Mouse (Mus musculus) midbrain, embryonic 12.5 days (tissue): Measurements from ENCODE around the gene Hsd11b2. TPM values are rescaled to one million over a fixed set of nuclear protein-coding genes. Genes with fewer than 3 reads are reported as not detected.

Source experiments
- ATAC-seq: fragments of 200-750 bp; cut with Nextera tagmentation; 2 replicates; pipeline ENCODE4 v1.8.0; 2017; ENCODE audit warnings: low read depth, moderate TSS enrichment, moderate library complexity; ENCODE audit not compliant: low FRiP score
- H3K27ac ChIP-seq: fragments of 300-500 bp; sonication (generic); replicated peaks from 2 replicates; pipeline ENCODE4 v1.5.1; 2016; ENCODE audit warnings: mild to moderate bottlenecking
- H3K27me3 ChIP-seq: fragments of 300-500 bp; sonication (generic); 2 replicates; pipeline ENCODE4 v1.6.1; 2016; ENCODE audit warnings: mild to moderate bottlenecking
- H3K36me3 ChIP-seq: fragments of 300-500 bp; sonication (generic); 2 replicates; pipeline ENCODE4 v1.6.1; 2016
- H3K4me1 ChIP-seq: fragments of 300-500 bp; sonication (generic); 2 replicates; pipeline ENCODE4 v1.6.1; 2016
- H3K4me2 ChIP-seq: fragments of 300-500 bp; sonication (generic); replicated peaks from 2 replicates; pipeline ENCODE4 v1.6.1; 2016; ENCODE audit warnings: mild to moderate bottlenecking, moderate library complexity
- H3K4me3 ChIP-seq: fragments of 300-500 bp; sonication (generic); 2 replicates; pipeline ENCODE4 v1.5.1; 2016; ENCODE audit warnings: mild to moderate bottlenecking
- H3K9ac ChIP-seq: fragments of 300-500 bp; sonication (generic); replicated peaks from 2 replicates; pipeline ENCODE4 v1.6.1; 2016; ENCODE audit warnings: mild to moderate bottlenecking, moderate library complexity
- H3K9me3 ChIP-seq: fragments of 300-500 bp; sonication (generic); 2 replicates; pipeline ENCODE4 v1.6.1; 2016; ENCODE audit warnings: mild to moderate bottlenecking
- WGBS: fragments of 180-500 bp; shearing (Covaris S2); methylation state at CpG from one replicate; pipeline ENCODE4 v1.1.7; 2016; 5-methylcytosine and 5-hydroxymethylcytosine counted together
- polyA plus RNA-seq: library from polyadenylated mRNA; unstranded; fragments of >200 nt; fragmentation: Nextera tagmentation; extraction: Ambion mirVana; gene quantifications from 2 replicates; pipeline ENCODE4 v1.2.1, GENCODE M21; 2016

Gene Hsd11b2
- polyA plus RNA-seq, 1 experiment from 2014 or later: 20.1 TPM

DNA sequence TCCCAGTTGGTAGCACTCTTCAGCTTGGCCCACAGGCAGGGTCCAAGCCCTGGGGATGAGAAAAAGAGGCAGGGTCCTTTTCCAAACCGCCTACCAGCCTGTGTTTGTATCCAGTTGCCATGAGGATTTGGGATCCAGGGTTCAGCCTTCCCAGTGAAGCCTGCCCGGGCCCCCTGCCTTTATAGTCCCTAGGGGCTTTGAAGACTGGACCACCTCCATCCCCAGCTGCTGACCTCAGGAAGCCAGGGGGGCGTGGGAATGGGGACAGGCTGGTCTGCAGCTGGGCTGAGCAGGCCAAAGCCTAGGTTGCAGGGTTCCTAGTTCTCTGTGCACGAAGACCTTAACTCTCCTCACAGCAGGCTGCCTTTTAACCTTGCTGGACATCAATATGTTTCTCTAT lies 43.3 kb upstream of the Hsd11b2 start:
- H3K27ac ChIP-seq: no peak overlapping the region
- no peak overlapping the region for H3K4me3 ChIP-seq
- no peak overlapping the region for H3K9ac ChIP-seq
- 0 out of 2 replicates have a peak, but pooled peaks cover 3% of the 10 kb centered on the region for H3K36me3 ChIP-seq
- 45% methylated on average over 4 of the region's 4 CpGs for WGBS
- H3K27me3 ChIP-seq: peaks cover 34% of the 10 kb centered on the region
- H3K9me3 ChIP-seq: no peaks in the 10 kb centered on the region
- H3K4me1 ChIP-seq: peaks cover 46% of the 10 kb centered on the region
- no peak for ATAC-seq
- H3K4me2 ChIP-seq: no peak overlapping the region

DNA sequence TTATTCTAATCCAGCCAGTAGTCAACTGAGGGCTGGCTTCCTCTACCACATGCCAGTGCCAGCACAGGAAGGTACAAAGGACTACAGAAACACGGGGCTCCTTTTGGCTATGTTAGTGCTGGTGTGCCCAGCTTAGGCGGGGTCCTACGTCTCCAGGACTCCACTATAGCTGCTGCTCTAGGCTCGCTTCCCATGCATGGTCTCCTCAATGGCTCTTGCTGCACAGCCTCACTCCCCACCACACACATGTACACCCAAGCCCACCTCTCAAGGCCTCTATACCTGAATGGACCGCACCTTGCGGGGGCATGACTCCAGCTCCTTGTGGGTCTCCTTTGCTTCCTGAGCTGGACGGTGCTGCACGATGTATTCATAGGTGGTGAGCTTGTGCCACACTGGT lies 42.8 kb upstream of the Hsd11b2 start:
- Histone ChIP-seq H3K4me2 (no peak overlapping the region), H3K27ac (no peak overlapping the region), H3K27me3 (peaks cover 34% of the 10 kb centered on the region), H3K9ac (no peak overlapping the region), H3K36me3 (0 out of 2 replicates have a peak, but pooled peaks cover 3% of the 10 kb centered on the region), H3K4me1 (peaks cover 41% of the 10 kb centered on the region), H3K4me3 (no peak overlapping the region), H3K9me3 (no peaks in the 10 kb centered on the region)
- no peak for ATAC-seq
- WGBS: 91% methylated on average over 8 of the region's 8 CpGs

DNA sequence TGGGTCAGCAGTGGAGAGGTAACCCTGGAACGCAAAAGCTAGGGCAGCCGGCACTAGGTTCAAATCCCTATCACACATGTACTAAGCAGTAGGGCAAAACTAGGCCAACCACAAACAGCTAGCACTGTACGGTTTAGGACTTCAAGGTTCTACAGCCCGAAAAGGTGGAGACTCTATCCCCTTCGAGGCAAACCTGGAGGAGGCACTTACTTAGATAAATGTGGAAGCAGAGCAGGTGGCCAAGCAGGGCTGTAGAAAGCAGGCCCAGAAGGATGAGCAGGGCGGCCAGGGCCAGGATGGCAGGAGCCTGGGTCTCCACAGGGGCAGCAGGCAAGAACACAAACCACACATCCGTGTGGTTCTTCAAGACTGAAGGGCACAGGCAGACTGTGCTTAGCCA lies 42.4 kb upstream of the Hsd11b2 start:
- 94% methylated on average over 7 of the region's 7 CpGs for WGBS

DNA sequence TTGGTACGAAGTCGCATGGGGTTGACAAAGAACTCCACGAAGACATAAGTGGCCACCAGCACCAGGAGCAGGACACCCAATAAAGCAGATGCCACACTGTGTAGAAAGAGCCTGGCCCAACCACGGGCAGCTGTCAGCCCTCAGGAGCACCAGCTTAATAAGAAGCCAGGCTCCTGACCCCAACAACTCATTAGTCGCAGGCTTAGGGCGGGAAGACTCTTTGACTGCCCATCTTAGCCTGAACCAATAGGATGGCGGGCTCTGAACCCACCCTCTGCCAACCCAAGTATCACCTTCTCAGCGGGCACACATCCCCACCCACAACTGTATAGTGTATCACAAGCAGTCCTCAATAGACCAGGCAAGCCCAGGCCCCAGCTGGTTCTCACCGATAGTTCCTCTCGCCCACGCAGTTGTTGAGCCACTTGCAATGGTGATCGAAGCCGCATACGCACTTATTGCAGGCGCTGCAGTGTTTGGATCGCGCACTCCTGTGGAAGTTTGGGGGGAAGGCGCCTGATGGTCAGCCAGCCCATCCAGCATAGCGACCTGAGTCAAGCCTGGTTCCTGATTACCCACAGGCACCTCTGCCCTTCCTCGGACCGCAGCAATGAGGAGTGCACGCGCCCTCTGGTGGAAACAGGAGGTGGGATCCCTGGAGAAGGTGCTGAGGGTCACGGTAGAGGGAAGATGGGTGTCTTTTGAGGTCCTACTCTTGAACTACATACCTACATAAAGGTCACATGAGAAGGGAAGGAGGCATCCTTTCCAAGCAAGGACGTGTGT lies 41.7 kb upstream of the Hsd11b2 start:
- Histone ChIP-seq H3K36me3 (0 out of 2 replicates have a peak, but pooled peaks cover 3% of the 10 kb centered on the region), H3K4me2 (0 out of 2 replicates have a peak overlapping the region, but pooled peaks have one; percentile 1), H3K4me3 (no peak overlapping the region), H3K9me3 (no peaks in the 10 kb centered on the region), H3K27ac (no peak overlapping the region), H3K27me3 (peaks cover 34% of the 10 kb centered on the region), H3K4me1 (peaks cover 36% of the 10 kb centered on the region), H3K9ac (no peak overlapping the region)
- peak; percentile 8; the same call in 1 of the 2 replicates for ATAC-seq
- WGBS: 43% methylated on average over 25 of the region's 25 CpGs

More for the DNA sequence above, 42.4 kb upstream of the Hsd11b2 start:
- no peak overlapping the region for H3K4me2 ChIP-seq
- H3K4me1 ChIP-seq: peaks cover 41% of the 10 kb centered on the region
- H3K36me3 ChIP-seq: 0 out of 2 replicates have a peak, but pooled peaks cover 3% of the 10 kb centered on the region
- H3K27ac ChIP-seq: no peak overlapping the region
- peaks cover 34% of the 10 kb centered on the region for H3K27me3 ChIP-seq
- no peak for ATAC-seq
- H3K4me3 ChIP-seq: no peak overlapping the region
- no peaks in the 10 kb centered on the region for H3K9me3 ChIP-seq
- H3K9ac ChIP-seq: no peak overlapping the region

DNA sequence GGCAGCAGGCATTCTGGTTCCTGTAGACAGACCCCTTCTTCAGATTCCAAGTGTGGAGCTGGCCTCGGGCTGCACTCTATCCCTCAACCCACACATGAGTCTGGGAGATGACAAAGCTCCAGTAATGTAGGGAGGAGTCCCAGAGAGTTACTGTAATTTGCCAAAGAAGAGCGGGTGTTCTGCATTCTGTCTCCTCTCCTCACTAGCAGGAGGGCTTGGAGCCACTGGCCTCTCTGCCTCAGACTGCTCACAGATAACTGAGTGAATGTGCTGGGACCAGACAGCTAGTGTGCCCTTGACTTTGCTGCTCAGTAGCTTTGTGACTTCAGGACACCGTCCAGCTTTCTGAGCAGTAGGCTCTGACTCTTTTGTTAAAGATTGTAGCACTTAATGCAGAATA lies 40.8 kb upstream of the Hsd11b2 start:
- Histone ChIP-seq H3K4me2 (no peak overlapping the region), H3K27ac (no peak overlapping the region), H3K4me3 (no peak overlapping the region), H3K4me1 (peaks cover 30% of the 10 kb centered on the region), H3K9ac (no peak overlapping the region), H3K36me3 (0 out of 2 replicates have a peak, but pooled peaks cover 3% of the 10 kb centered on the region), H3K27me3 (peaks cover 28% of the 10 kb centered on the region), H3K9me3 (no peaks in the 10 kb centered on the region)
- 84% methylated on average over 3 of the region's 3 CpGs for WGBS
- ATAC-seq: no peak

DNA sequence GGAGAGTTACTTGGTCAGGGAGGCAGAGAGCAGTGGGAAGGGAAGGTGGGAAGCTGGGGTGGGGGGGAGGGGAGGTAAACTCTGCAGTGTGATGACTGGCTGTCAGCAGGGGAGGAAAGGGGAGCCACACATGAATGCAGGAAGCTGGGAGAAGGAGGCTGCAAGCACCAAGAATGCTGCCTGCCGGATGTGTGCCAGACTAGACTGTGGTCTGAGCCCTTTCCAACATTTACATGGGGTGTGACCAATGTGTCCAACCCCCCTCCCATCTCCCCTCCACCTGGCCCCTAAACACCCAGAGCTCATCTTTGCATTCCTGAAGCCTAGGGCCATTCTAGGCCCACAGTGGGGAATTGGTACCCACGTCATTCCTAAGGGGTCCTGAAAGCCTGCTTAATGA lies 37.5 kb upstream of the Hsd11b2 start:
- no peak overlapping the region for H3K4me3 ChIP-seq
- H3K36me3 ChIP-seq: 0 out of 2 replicates have a peak, but pooled peaks cover 3% of the 10 kb centered on the region
- H3K4me1 ChIP-seq: peaks cover 15% of the 10 kb centered on the region
- 38% methylated on average over 2 of the region's 2 CpGs for WGBS
- ATAC-seq: no peak
- H3K27me3 ChIP-seq: 0 out of 2 replicates have a peak, but pooled peaks cover 4% of the 10 kb centered on the region
- H3K4me2 ChIP-seq: no peak overlapping the region
- no peaks in the 10 kb centered on the region for H3K9me3 ChIP-seq
- H3K9ac ChIP-seq: no peak overlapping the region; the same call in 1 of the 2 replicates
- H3K27ac ChIP-seq: peak overlapping the region; percentile 49

DNA sequence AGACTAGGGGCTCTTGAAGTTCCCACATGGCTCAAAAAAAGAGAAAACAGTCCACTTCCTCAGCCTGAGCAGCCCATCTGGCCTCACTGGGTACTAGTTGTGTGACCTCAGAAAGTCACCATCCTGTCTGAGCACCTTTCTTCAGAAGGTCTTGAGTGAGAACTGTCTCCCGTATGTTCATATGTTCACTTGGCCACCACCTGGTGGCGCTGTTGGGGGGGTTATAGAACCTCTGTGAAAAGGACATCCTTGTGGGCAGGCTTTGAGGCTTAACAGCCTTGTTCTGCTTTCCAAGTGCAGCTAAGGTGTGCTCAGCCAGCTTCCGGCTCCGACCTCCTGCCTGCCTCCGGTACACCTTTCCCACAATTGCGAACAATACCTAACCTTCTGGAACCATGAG lies 37.1 kb upstream of the Hsd11b2 start:
- Histone ChIP-seq H3K4me1 (peaks cover 15% of the 10 kb centered on the region), H3K27ac (peak overlapping the region; percentile 49; the same call in 1 of the 2 replicates), H3K9ac (no peak overlapping the region), H3K4me2 (no peak overlapping the region), H3K4me3 (no peak overlapping the region), H3K27me3 (no peaks in the 10 kb centered on the region), H3K9me3 (no peaks in the 10 kb centered on the region), H3K36me3 (0 out of 2 replicates have a peak, but pooled peaks cover 3% of the 10 kb centered on the region)
- WGBS: 67% methylated on average over 6 of the region's 6 CpGs
- ATAC-seq: no peak

DNA sequence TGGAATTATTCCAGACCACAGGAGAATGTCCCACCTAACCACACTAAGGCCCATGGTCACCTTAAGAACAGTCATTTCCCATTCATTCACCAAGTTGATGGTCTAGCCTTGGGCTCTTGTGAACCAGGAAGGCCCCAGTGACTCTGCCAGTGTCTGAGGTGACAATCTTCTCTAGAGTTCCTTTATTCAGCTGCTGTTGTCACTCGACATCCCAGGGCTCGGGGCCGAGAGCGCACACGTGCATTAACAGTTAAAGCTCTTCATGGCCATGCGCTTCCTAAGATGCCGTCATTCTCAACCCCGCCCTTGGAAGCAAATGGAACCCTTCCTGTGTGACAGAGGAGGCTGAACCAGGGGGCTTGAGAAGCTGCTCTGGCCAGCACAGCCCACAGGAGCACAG lies 36.4 kb upstream of the Hsd11b2 start:
- H3K4me2 ChIP-seq: no peak overlapping the region
- WGBS: 87% methylated on average over 8 of the region's 8 CpGs
- H3K27ac ChIP-seq: no peak overlapping the region
- H3K9me3 ChIP-seq: no peaks in the 10 kb centered on the region
- ATAC-seq: no peak
- H3K9ac ChIP-seq: no peak overlapping the region
- H3K4me1 ChIP-seq: peaks cover 15% of the 10 kb centered on the region
- no peak overlapping the region for H3K4me3 ChIP-seq
- H3K27me3 ChIP-seq: no peaks in the 10 kb centered on the region
- 0 out of 2 replicates have a peak, but pooled peaks cover 3% of the 10 kb centered on the region for H3K36me3 ChIP-seq

DNA sequence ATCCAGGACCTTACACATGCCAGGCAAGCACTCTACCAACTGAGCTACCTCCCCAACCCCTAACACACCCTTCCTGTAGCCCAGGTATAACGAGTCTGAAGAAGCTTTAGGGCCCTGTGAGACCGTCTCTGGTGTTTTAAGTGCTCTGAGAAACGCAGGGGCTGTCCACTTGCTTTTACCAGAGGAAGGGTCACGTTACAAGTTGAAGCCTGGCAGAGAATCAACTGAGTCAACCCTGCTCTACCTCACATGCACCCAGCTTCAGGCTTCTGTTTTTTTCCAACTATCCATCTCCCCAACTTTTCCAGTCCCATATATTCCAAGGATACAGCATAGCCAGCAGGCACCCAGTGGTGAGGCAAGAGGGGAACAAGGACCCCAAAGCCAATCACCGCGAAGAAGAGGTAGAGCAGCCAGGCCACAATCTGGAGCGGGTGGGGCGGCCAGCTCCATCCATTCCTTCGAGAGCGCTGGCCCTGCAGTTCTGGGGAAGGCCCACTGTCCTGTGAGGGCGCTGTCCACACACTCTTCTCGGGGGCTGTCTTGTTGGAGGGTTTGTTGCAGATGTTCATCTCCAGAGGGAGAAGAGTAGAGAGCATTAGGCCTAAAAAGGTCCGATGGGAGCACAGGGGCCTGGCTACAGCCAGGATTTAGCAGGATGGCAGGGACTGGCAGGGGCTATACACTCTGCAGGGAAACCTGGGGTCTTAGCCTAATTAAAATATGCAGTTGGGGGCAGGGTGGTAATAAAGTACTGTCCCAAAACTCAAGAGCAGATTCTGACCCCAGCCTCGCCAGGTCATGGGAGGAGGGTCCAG lies 35.1 kb upstream of the Hsd11b2 start:
- no peak overlapping the region for H3K4me3 ChIP-seq
- H3K9me3 ChIP-seq: no peaks in the 10 kb centered on the region
- 0 out of 2 replicates have a peak overlapping the region, but pooled peaks have one; percentile 15 for H3K9ac ChIP-seq
- H3K36me3 ChIP-seq: 0 out of 2 replicates have a peak, but pooled peaks cover 3% of the 10 kb centered on the region
- H3K27ac ChIP-seq: peak overlapping the region; percentile 12; the same call in 1 of the 2 replicates
- peaks cover 15% of the 10 kb centered on the region for H3K4me1 ChIP-seq
- WGBS: 33% methylated on average over 14 of the region's 14 CpGs
- ATAC-seq: peak; percentile 47; the same call in 1 of the 2 replicates
- no peak overlapping the region for H3K4me2 ChIP-seq
- no peaks in the 10 kb centered on the region for H3K27me3 ChIP-seq

DNA sequence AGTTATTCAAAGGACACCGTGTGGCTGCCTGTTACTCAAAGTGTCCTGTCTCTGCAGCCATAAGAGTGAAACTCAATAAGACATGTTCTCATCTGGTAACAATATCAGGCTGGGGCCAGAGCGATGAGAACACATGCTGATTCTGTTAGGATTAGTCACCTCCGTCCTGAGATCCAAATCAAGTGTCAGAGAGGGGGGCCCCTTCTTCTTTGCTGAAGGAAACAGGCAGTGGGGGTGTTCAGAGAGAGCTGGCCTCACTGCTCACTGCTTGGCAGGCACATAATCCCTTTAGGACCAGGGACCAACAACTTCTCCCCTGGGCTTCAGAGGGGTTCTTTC lies 34.6 kb upstream of the Hsd11b2 start:
- H3K27me3 ChIP-seq: no peaks in the 10 kb centered on the region
- H3K9me3 ChIP-seq: no peaks in the 10 kb centered on the region
- H3K9ac ChIP-seq: no peak overlapping the region
- WGBS: 18% methylated on average over 3 of the region's 3 CpGs
- ATAC-seq: peak; percentile 55; the same call in 1 of the 2 replicates
- peak overlapping the region; percentile 12 for H3K27ac ChIP-seq
- no peak overlapping the region for H3K4me2 ChIP-seq
- no peak overlapping the region for H3K4me3 ChIP-seq
- peaks cover 15% of the 10 kb centered on the region for H3K4me1 ChIP-seq
- H3K36me3 ChIP-seq: 0 out of 2 replicates have a peak, but pooled peaks cover 3% of the 10 kb centered on the region

DNA sequence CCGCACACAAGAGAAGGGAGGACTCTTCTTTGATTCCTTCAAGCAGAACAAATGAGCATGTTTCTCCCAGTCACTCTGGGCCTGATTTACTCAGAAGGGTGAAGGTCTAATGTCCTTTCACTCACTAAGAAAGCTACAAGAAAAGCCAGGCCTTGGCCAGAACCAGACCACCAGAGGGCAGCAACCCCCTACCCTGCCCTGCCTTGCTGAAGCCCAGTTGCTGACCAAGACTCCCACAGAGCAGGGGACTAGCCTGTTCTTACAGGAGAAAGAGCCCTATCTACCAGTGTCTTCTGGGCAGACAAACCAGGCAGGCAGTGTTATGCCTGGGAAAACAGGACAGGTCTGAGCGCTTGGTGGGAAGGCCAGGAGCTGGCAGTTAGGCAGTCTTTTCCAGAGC lies 34.2 kb upstream of the Hsd11b2 start:
- Histone ChIP-seq H3K4me2 (no peak overlapping the region), H3K9me3 (no peaks in the 10 kb centered on the region), H3K36me3 (0 out of 2 replicates have a peak, but pooled peaks cover 2% of the 10 kb centered on the region), H3K4me3 (no peak overlapping the region), H3K4me1 (peaks cover 15% of the 10 kb centered on the region), H3K27me3 (no peaks in the 10 kb centered on the region), H3K27ac (peak overlapping the region; percentile 12), H3K9ac (no peak overlapping the region)
- WGBS: 26% methylated on average over 2 of the region's 2 CpGs
- peak; percentile 50; the same call in 1 of the 2 replicates for ATAC-seq

DNA sequence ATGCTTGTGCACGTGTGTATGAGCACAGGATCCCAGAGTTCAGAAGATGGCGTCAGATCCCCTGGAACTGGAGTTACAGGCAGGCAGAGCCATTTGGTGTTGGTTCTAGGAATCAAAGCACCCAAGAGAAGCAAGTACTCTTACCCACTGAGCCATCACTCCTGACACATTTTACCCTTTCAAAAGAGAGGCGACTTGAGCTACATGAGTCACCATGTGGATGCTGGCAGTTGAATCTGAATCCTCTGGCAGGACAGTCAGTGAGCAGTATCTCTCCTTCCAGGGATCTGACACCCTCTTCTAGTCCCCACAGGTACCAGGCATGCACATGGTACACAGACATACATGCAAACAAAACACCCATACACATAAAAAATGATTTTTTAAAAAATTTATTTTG lies 30.5 kb upstream of the Hsd11b2 start:
- H3K4me2 ChIP-seq: no peak overlapping the region
- WGBS: 69% methylated on average over 3 of the region's 3 CpGs
- no peaks in the 10 kb centered on the region for H3K9me3 ChIP-seq
- H3K4me3 ChIP-seq: no peak overlapping the region
- H3K9ac ChIP-seq: no peak overlapping the region
- no peaks in the 10 kb centered on the region for H3K36me3 ChIP-seq
- no peak overlapping the region for H3K27ac ChIP-seq
- no peaks in the 10 kb centered on the region for H3K27me3 ChIP-seq
- ATAC-seq: no peak
- peaks cover 10% of the 10 kb centered on the region for H3K4me1 ChIP-seq
